In the genomic region with DNA sequence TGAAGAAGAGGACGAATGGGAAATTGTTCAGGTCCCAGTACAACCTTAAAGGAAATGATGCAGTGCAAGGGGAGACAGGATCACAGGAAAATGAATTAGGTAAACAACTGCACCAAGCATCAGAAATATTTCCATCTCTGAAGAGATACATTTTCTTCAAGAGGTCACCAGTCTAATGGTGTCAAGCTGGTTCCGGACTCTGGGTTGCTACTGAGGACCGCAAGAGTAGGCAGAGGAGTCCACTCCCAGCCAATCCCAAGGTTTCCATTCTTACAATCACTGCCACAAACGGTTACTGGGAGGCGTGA, we compare ENCODE assay signal across 8 mouse cellular contexts. TPM values are rescaled to one million over a fixed set of nuclear protein-coding genes. Genes with fewer than 3 reads are reported as not detected.
DNase-seq lines count a peak whose midpoint lies in the region; ATAC-seq lines count a peak whose summit lies in the region.

No protein-coding gene starts in this region.

- H3K27ac ChIP-seq in kidney, embryonic 15.5 days: peak overlapping the region; percentile 79; the same call in 1 of the 2 replicates
- H3K27ac ChIP-seq in embryonic facial prominence, embryonic 10.5 days (replicated peaks): peak overlapping the region; percentile 85; the same call in 1 of the 2 replicates
- H3K27ac ChIP-seq in hindbrain, embryonic 15.5 days (replicated peaks): peak overlapping the region; percentile 91
- peak overlapping the region; percentile 95 for H3K27ac ChIP-seq in midbrain, embryonic 16.5 days (ENCODE audit: low read length)

- peaks cover 8% of the 10 kb centered on the region; the same call in 1 of the 2 replicates for H3K4me1 ChIP-seq in kidney, embryonic 15.5 days
- H3K4me1 ChIP-seq in embryonic facial prominence, embryonic 10.5 days: peaks cover 25% of the 10 kb centered on the region
- peaks cover 32% of the 10 kb centered on the region for H3K4me1 ChIP-seq in hindbrain, embryonic 15.5 days (replicated peaks)
- peaks cover 21% of the 10 kb centered on the region for H3K4me1 ChIP-seq in midbrain, embryonic 16.5 days (ENCODE audit: control insufficient read depth, insufficient read depth, low read length)

- ATAC-seq in kidney, embryonic 15.5 days (replicated peaks; ENCODE audit: low FRiP score): peak; percentile 62; the same call in 1 of the 2 replicates
- no peak; the same call in 1 of the 2 replicates for ATAC-seq in hindbrain, embryonic 15.5 days (ENCODE audit: low FRiP score, low read depth)
- ATAC-seq in midbrain, embryonic 16.5 days: peak; percentile 60

- no peaks in the 10 kb centered on the region for H3K36me3 ChIP-seq in kidney, embryonic 15.5 days
- no peaks in the 10 kb centered on the region for H3K36me3 ChIP-seq in embryonic facial prominence, embryonic 10.5 days (replicated peaks)
- H3K36me3 ChIP-seq in hindbrain, embryonic 15.5 days: no peaks in the 10 kb centered on the region
- no peaks in the 10 kb centered on the region for H3K36me3 ChIP-seq in midbrain, embryonic 16.5 days (ENCODE audit: control insufficient read depth, insufficient read depth, low read length)

- 6% methylated on average over 5 of the region's 5 CpGs for WGBS in kidney, embryonic 15.5 days
- 2% methylated on average over 5 of the region's 5 CpGs for WGBS in embryonic facial prominence, embryonic 10.5 days
- WGBS in hindbrain, embryonic 15.5 days: 3% methylated on average over 5 of the region's 5 CpGs
- under 1% methylated on average over 5 of the region's 5 CpGs for WGBS in midbrain, embryonic 16.5 days

- no peak for DNase-seq in kidney, adult 11 months
- no peak for DNase-seq in embryonic facial prominence, embryonic 10.5 days (ENCODE audit: low spot score)
- DNase-seq in frontal cortex, postnatal 14 days (ENCODE audit: low spot score in 2 of 2): no peak
- no peak for DNase-seq in urinary bladder, adult 18-20 months (ENCODE audit: low spot score in 2 of 2)
- no peak for DNase-seq in ovary, postnatal 36 days (ENCODE audit: low spot score)

- H3K27me3 ChIP-seq in kidney, embryonic 15.5 days: peaks cover 12% of the 10 kb centered on the region; the same call in 1 of the 2 replicates
- H3K27me3 ChIP-seq in embryonic facial prominence, embryonic 10.5 days (replicated peaks; ENCODE audit: low read depth, poor library complexity, severe bottlenecking): peaks cover 30% of the 10 kb centered on the region
- H3K27me3 ChIP-seq in hindbrain, embryonic 15.5 days: no peaks in the 10 kb centered on the region
- no peaks in the 10 kb centered on the region for H3K27me3 ChIP-seq in midbrain, embryonic 16.5 days (ENCODE audit: control insufficient read depth, insufficient read depth, low read depth, low read length)

- H3K4me3 ChIP-seq in kidney, embryonic 15.5 days (replicated peaks): peak overlapping the region; percentile 77
- peak overlapping the region; percentile 83 for H3K4me3 ChIP-seq in embryonic facial prominence, embryonic 10.5 days
- H3K4me3 ChIP-seq in hindbrain, embryonic 15.5 days: peak overlapping the region; percentile 88
- H3K4me3 ChIP-seq in midbrain, embryonic 16.5 days (ENCODE audit: low read depth, low read length): peak overlapping the region; percentile 93

- no peaks in the 10 kb centered on the region for H3K9me3 ChIP-seq in kidney, embryonic 15.5 days (replicated peaks)
- no peaks in the 10 kb centered on the region for H3K9me3 ChIP-seq in embryonic facial prominence, embryonic 10.5 days
- H3K9me3 ChIP-seq in hindbrain, embryonic 15.5 days: no peaks in the 10 kb centered on the region
- H3K9me3 ChIP-seq in midbrain, embryonic 16.5 days (replicated peaks; ENCODE audit: control insufficient read depth, low read length, poor library complexity, severe bottlenecking): no peaks in the 10 kb centered on the region

- peak overlapping the region; percentile 76 for H3K9ac ChIP-seq in kidney, embryonic 15.5 days
- peak overlapping the region; percentile 75 for H3K9ac ChIP-seq in hindbrain, embryonic 15.5 days
- H3K9ac ChIP-seq in midbrain, embryonic 16.5 days (ENCODE audit: low read depth, low read length): peak overlapping the region; percentile 95

- H3K4me2 ChIP-seq in kidney, embryonic 15.5 days: peak overlapping the region; percentile 95
- peak overlapping the region; percentile 65 for H3K4me2 ChIP-seq in hindbrain, embryonic 15.5 days
- peak overlapping the region; percentile 83 for H3K4me2 ChIP-seq in midbrain, embryonic 16.5 days (ENCODE audit: low read length)

RNA-seq across cellular contexts. Expression of gene Ccser1, which starts 0.5 kb away (rescaled TPM):
- polyA plus RNA-seq in kidney, embryonic 15.5 days (2015; fragmentation: Nextera tagmentation; extraction: Ambion mirVana): 17.0 TPM in 2 replicates
- polyA plus RNA-seq in embryonic facial prominence, embryonic 10.5 days (2016; fragmentation: Nextera tagmentation; extraction: Ambion mirVana): 2.9 and 4.3 TPM in 2 replicates
- 20.7 and 24.9 TPM in 2 replicates for polyA plus RNA-seq in hindbrain, embryonic 15.5 days (2015; fragmentation: Nextera tagmentation; extraction: Ambion mirVana)
- 19.8 and 21.5 TPM in 2 replicates for polyA plus RNA-seq in midbrain, embryonic 16.5 days (2015; fragmentation: Nextera tagmentation; extraction: Ambion mirVana)
